Mouse (Mus musculus) embryo, embryonic 10 days (tissue): ENCODE measurements around the gene Lgi4.

Experiments used
- DNase-seq: peaks from one replicate; pipeline ENCODE4 v3.0.0-alpha.2; 2015; ENCODE audit warnings: low spot score

Lgi4 gene

GRCm38 (mm10) chr7:31052251-31052635 is 6.9 kb upstream of the Lgi4 start:
- DNase-seq = no peak

- DNase-seq = peak; percentile 36
These were observed 6.3 kb upstream of the Lgi4 start for GRCm38 (mm10) chr7:31052636-31053434.

- DNase-seq = no peak
These were observed 5.2 kb upstream of the Lgi4 start for GRCm38 (mm10) chr7:31053882-31054447.

GRCm38 (mm10) chr7:31054661-31055320 is 4.4 kb upstream of the Lgi4 start:
- DNase-seq = no peak

GRCm38 (mm10) chr7:31055354-31055824 is 3.8 kb upstream of the Lgi4 start:
- no peak for DNase-seq

GRCm38 (mm10) chr7:31055883-31056282 is 3.3 kb upstream of the Lgi4 start:
- peak; percentile 54 for DNase-seq

GRCm38 (mm10) chr7:31056448-31056847 is 2.7 kb upstream of the Lgi4 start:
- no peak for DNase-seq

GRCm38 (mm10) chr7:31057071-31057470 is 2.1 kb upstream of the Lgi4 start, which contains the start of gene Fxyd1:
TSS of gene Fxyd1 (minus strand) at chr7:31057199.
- DNase-seq = no peak

- no peak for DNase-seq
These were observed 1.4 kb upstream of the Lgi4 start for GRCm38 (mm10) chr7:31057730-31058129.

- no peak for DNase-seq
These were observed 931 bp upstream of the Lgi4 start for GRCm38 (mm10) chr7:31058211-31058610.

- DNase-seq = no peak
These were observed 928 bp downstream of the Lgi4 start for GRCm38 (mm10) chr7:31059919-31060620.

GRCm38 (mm10) chr7:31060621-31061010 is 1.5 kb downstream of the Lgi4 start:
- no peak for DNase-seq

GRCm38 (mm10) chr7:31063074-31063560 is 4.0 kb downstream of the Lgi4 start:
- no peak for DNase-seq

- DNase-seq = no peak
These were observed 8.7 kb downstream of the Lgi4 start for GRCm38 (mm10) chr7:31067836-31068235.

GRCm38 (mm10) chr7:31069491-31069890 is 10.3 kb downstream of the Lgi4 start:
- no peak for DNase-seq

- DNase-seq = no peak
These were observed 11.2 kb downstream of the Lgi4 start for GRCm38 (mm10) chr7:31070324-31070723.

GRCm38 (mm10) chr7:31072326-31072725 is 13.2 kb downstream of the Lgi4 start:
- DNase-seq = no peak

- DNase-seq = no peak
These were observed 14.4 kb downstream of the Lgi4 start for GRCm38 (mm10) chr7:31073546-31073945.

GRCm38 (mm10) chr7:31074061-31074712 is 15.0 kb downstream of the Lgi4 start:
- no peak for DNase-seq

- DNase-seq = no peak
These were observed 15.5 kb downstream of the Lgi4 start for GRCm38 (mm10) chr7:31074713-31075069.

GRCm38 (mm10) chr7:31076492-31076891 is 17.4 kb downstream of the Lgi4 start, which contains the start of gene Fxyd3:
TSS of gene Fxyd3 (minus strand) at chr7:31076704.
- no peak for DNase-seq

GRCm38 (mm10) chr7:31077470-31077869 is 18.3 kb downstream of the Lgi4 start:
- no peak for DNase-seq
